ENCODE assay signal across 9 mouse cellular contexts in the genomic region with DNA sequence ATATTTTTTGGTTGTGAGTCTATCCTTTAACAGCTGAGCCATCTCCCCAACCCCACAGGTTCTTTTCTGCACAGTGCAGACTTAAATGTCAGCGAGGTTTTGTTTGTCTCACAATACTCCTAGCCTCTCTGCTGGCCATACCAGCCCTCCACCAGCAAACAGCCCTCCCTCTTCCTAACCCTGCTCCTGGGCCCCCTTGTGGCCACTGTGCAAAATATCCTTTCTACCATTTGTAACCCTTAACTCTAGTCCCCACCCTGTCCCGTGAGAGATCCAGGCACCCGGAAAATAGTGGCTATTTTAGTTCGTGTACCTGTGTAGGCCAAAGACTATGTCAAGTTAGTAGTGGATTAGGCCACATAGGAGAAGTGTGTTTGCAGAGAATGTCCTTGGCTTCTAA. TPM values are rescaled to one million over a fixed set of nuclear protein-coding genes. Genes with fewer than 3 reads are reported as not detected.
DNase-seq lines count a peak whose midpoint lies in the region; ATAC-seq lines count a peak whose summit lies in the region.
"Had no signal": no experiment of that assay in that cellular context is flagged by ENCODE, and none has a peak within 500 bp of the region (broad histone marks: within the 10 kb centered on the region; RNA-seq: fewer than 3 reads in every experiment).

No protein-coding gene starts in this region.

- no peak overlapping the region for H3K4me2 ChIP-seq in kidney, embryonic 14.5 days (replicated peaks; ENCODE audit: low read depth, low read length)
- no peak overlapping the region for H3K4me2 ChIP-seq in intestine, embryonic 14.5 days (ENCODE audit: low read length)
- no peak overlapping the region for H3K4me2 ChIP-seq in lung, embryonic 16.5 days (ENCODE audit: low read depth, low read length)
- H3K4me2 ChIP-seq: hindbrain, embryonic 15.5 days had no signal

- 0 out of 2 replicates have a peak, but pooled peaks cover 3% of the 10 kb centered on the region for H3K4me1 ChIP-seq in kidney, embryonic 14.5 days (ENCODE audit: control insufficient read depth, insufficient read depth, low read length)
- H3K4me1 ChIP-seq in intestine, embryonic 14.5 days (replicated peaks; ENCODE audit: control insufficient read depth, insufficient read depth, low read length): no peaks in the 10 kb centered on the region
- peaks cover 11% of the 10 kb centered on the region; the same call in 1 of the 2 replicates for H3K4me1 ChIP-seq in lung, embryonic 16.5 days (replicated peaks; ENCODE audit: control insufficient read depth, insufficient read depth, low read length)
- H3K4me1 ChIP-seq: hindbrain, embryonic 15.5 days had no signal

- ATAC-seq in kidney, embryonic 14.5 days (ENCODE audit: low FRiP score, low TSS enrichment): peak; percentile 41; the same call in 1 of the 2 replicates
- peak; percentile 50; the same call in 1 of the 2 replicates for ATAC-seq in intestine, embryonic 14.5 days (replicated peaks; ENCODE audit: low FRiP score, low TSS enrichment, low read depth)
- peak; percentile 61; the same call in 1 of the 2 replicates for ATAC-seq in lung, embryonic 16.5 days (ENCODE audit: low read depth)

- H3K4me3 ChIP-seq in kidney, embryonic 14.5 days (ENCODE audit: low read length): no peak overlapping the region
- no peak overlapping the region for H3K4me3 ChIP-seq in intestine, embryonic 14.5 days (ENCODE audit: low read depth, low read length)
- H3K4me3 ChIP-seq in lung, embryonic 16.5 days (ENCODE audit: low read length): no peak overlapping the region
- H3K4me3 ChIP-seq: hindbrain, embryonic 15.5 days had no signal

- 16% methylated on average over 4 of the region's 4 CpGs for WGBS in kidney, embryonic 14.5 days
- 18% methylated on average over 4 of the region's 4 CpGs for WGBS in intestine, embryonic 14.5 days
- 11% methylated on average over 4 of the region's 4 CpGs for WGBS in lung, embryonic 16.5 days

- no peak overlapping the region for H3K27ac ChIP-seq in kidney, embryonic 14.5 days (ENCODE audit: low read depth, low read length)
- H3K27ac ChIP-seq in intestine, embryonic 14.5 days (ENCODE audit: low read depth): no peak overlapping the region
- no peak overlapping the region for H3K27ac ChIP-seq in lung, embryonic 16.5 days (ENCODE audit: low read length)
- H3K27ac ChIP-seq: hindbrain, embryonic 15.5 days had no signal

- no peaks in the 10 kb centered on the region for H3K9me3 ChIP-seq in kidney, embryonic 14.5 days (ENCODE audit: control insufficient read depth, low read length)
- no peaks in the 10 kb centered on the region for H3K9me3 ChIP-seq in intestine, embryonic 14.5 days (ENCODE audit: control insufficient read depth, low read length)
- no peaks in the 10 kb centered on the region for H3K9me3 ChIP-seq in lung, embryonic 16.5 days (ENCODE audit: control insufficient read depth, low read length)
- H3K9me3 ChIP-seq: hindbrain, embryonic 15.5 days had no signal

- peaks cover under 1% of the 10 kb centered on the region; the same call in 1 of the 2 replicates for H3K36me3 ChIP-seq in kidney, embryonic 14.5 days (ENCODE audit: control insufficient read depth, insufficient read depth, low read length)
- peaks cover 2% of the 10 kb centered on the region for H3K36me3 ChIP-seq in intestine, embryonic 14.5 days (ENCODE audit: control insufficient read depth, insufficient read depth, low read length)
- peaks cover 1% of the 10 kb centered on the region; the same call in 1 of the 2 replicates for H3K36me3 ChIP-seq in lung, embryonic 16.5 days (ENCODE audit: control insufficient read depth, insufficient read depth, low read length)

- H3K9ac ChIP-seq in kidney, embryonic 14.5 days (ENCODE audit: low read depth, low read length): no peak overlapping the region
- no peak overlapping the region for H3K9ac ChIP-seq in intestine, embryonic 14.5 days (ENCODE audit: low read length)
- H3K9ac ChIP-seq in lung, embryonic 16.5 days (ENCODE audit: low read length): no peak overlapping the region
- H3K9ac ChIP-seq: hindbrain, embryonic 15.5 days had no signal

- no peak for DNase-seq in kidney, adult 18-20 months
- peak; percentile 83 for DNase-seq in NIH3T3 (ENCODE audit: low read depth)
- peak; percentile 81 for DNase-seq in embryo, embryonic 10.5 days (ENCODE audit: low spot score)
- DNase-seq in intestine, embryonic 14.5 days (ENCODE audit: low spot score): no peak
- peak; percentile 33 to 80 for DNase-seq in spleen, postnatal 4 days (ENCODE audit: low spot score in 2 of 2)
- DNase-seq in left cerebral cortex, adult 9 months (ENCODE audit: low spot score in 2 of 2): no peak

- H3K27me3 ChIP-seq in kidney, embryonic 14.5 days (ENCODE audit: control insufficient read depth, insufficient read depth, low read length): peaks cover under 1% of the 10 kb centered on the region
- peaks cover 2% of the 10 kb centered on the region; the same call in 1 of the 2 replicates for H3K27me3 ChIP-seq in intestine, embryonic 14.5 days (replicated peaks; ENCODE audit: control insufficient read depth, insufficient read depth, low read length)
- peaks cover 1% of the 10 kb centered on the region for H3K27me3 ChIP-seq in lung, embryonic 16.5 days (ENCODE audit: control insufficient read depth, insufficient read depth, low read depth, low read length)

RNA-seq across cellular contexts. Expression of a gene that starts 6.5 kb away (rescaled TPM):
- 0.11 and 0.41 TPM in 2 replicates for polyA plus RNA-seq in kidney, embryonic 14.5 days (2014; fragmentation: Nextera tagmentation; extraction: Ambion mirVana)
- 0.70 and 0.85 TPM in 2 replicates for polyA plus RNA-seq in intestine, embryonic 14.5 days (2014; fragmentation: Nextera tagmentation; extraction: Ambion mirVana)
- polyA plus RNA-seq in lung, embryonic 16.5 days (2015; fragmentation: Nextera tagmentation; extraction: Ambion mirVana): 0.73 and 0.83 TPM in 2 replicates

RNA-seq across cellular contexts. Expression of a gene that starts 8.5 kb away (rescaled TPM):
- 1,702 and 2,075 TPM in 2 replicates for polyA plus RNA-seq in kidney, embryonic 14.5 days (2014; fragmentation: Nextera tagmentation; extraction: Ambion mirVana)
- polyA plus RNA-seq in intestine, embryonic 14.5 days (2014; fragmentation: Nextera tagmentation; extraction: Ambion mirVana): 1,906 and 1,976 TPM in 2 replicates
- polyA plus RNA-seq in lung, embryonic 16.5 days (2015; fragmentation: Nextera tagmentation; extraction: Ambion mirVana): 1,316 and 1,484 TPM in 2 replicates

RNA-seq across cellular contexts. Expression of a gene that starts 47.5 kb away (rescaled TPM):
- 8.3 and 8.7 TPM in 2 replicates for polyA plus RNA-seq in kidney, embryonic 14.5 days (2014; fragmentation: Nextera tagmentation; extraction: Ambion mirVana)
- 17.5 and 18.7 TPM in 2 replicates for polyA plus RNA-seq in intestine, embryonic 14.5 days (2014; fragmentation: Nextera tagmentation; extraction: Ambion mirVana)
- polyA plus RNA-seq in lung, embryonic 16.5 days (2015; fragmentation: Nextera tagmentation; extraction: Ambion mirVana): 21.2 and 24.7 TPM in 2 replicates

RNA-seq across cellular contexts. Expression of a gene that starts 47.9 kb away (rescaled TPM):
- polyA plus RNA-seq in kidney, embryonic 14.5 days (2014; fragmentation: Nextera tagmentation; extraction: Ambion mirVana): 45.9 and 51.2 TPM in 2 replicates
- 46.0 and 47.2 TPM in 2 replicates for polyA plus RNA-seq in intestine, embryonic 14.5 days (2014; fragmentation: Nextera tagmentation; extraction: Ambion mirVana)
- 43.7 and 46.4 TPM in 2 replicates for polyA plus RNA-seq in lung, embryonic 16.5 days (2015; fragmentation: Nextera tagmentation; extraction: Ambion mirVana)

Comparison
In these comparisons a context has a peak if more than half of its experiments do, and no peak if none do; other contexts are left out.
1. DNase-seq: peak in NIH3T3 (single experiment), embryo, embryonic 10.5 days (single experiment) and spleen, postnatal 4 days (2 of 2); none in kidney, adult 18-20 months (single experiment), intestine, embryonic 14.5 days (single experiment) and left cerebral cortex, adult 9 months (0 of 2).
2. Peak in every context shown above with its lines, with median percentiles within 50 percentile points of each other: ATAC-seq.